Mouse (Mus musculus) monocyte, adult 5-6 weeks (primary cell): ENCODE measurements around the gene Cpne1. TPM values are rescaled to one million over a fixed set of nuclear protein-coding genes. Genes with fewer than 3 reads are reported as not detected.
A peak's percentile ranks its signal among the peaks of the same experiment; 100 is the strongest.

Source experiments
- ATAC-seq: fragments of 153-309, 156-312 bp; replicated peaks from 2 replicates; pipeline ENCODE4 v1.8.0; 2017; ENCODE audit warnings: mild to moderate bottlenecking; ENCODE audit not compliant: low TSS enrichment, insufficient number of reproducible peaks, severe bottlenecking, poor library complexity, low FRiP score
- total RNA-seq: library from RNA; stranded (forward); fragments of 200-1000, 200-491, 200-594 nt; gene quantifications from 3 replicates; pipeline ENCODE4 v1.2.3, GENCODE M21; 2017

Gene Cpne1
- total RNA-seq, 1 experiment from 2014 or later: 55.8 TPM

GRCm38 (mm10) chr2:156087391-156088110 is 24.2 kb downstream of the Cpne1 start:
- no peak for ATAC-seq

GRCm38 (mm10) chr2:156084541-156084940 is 27.2 kb downstream of the Cpne1 start:
- no peak for ATAC-seq

- ATAC-seq: no peak
These were observed 31.4 kb downstream of the Cpne1 start for GRCm38 (mm10) chr2:156080391-156080790.

- no peak for ATAC-seq
These were observed 32.1 kb downstream of the Cpne1 start for GRCm38 (mm10) chr2:156079674-156080073.

- ATAC-seq: no peak
These were observed 32.6 kb downstream of the Cpne1 start for GRCm38 (mm10) chr2:156079183-156079560.

GRCm38 (mm10) chr2:156078421-156079182 is 33.2 kb downstream of the Cpne1 start:
- ATAC-seq: no peak

GRCm38 (mm10) chr2:156077461-156077860 is 34.3 kb downstream of the Cpne1 start:
- ATAC-seq: no peak

GRCm38 (mm10) chr2:156073725-156074124 is 38.0 kb downstream of the Cpne1 start:
- no peak for ATAC-seq

GRCm38 (mm10) chr2:156071236-156071635 is 40.5 kb downstream of the Cpne1 start:
- ATAC-seq: no peak

- no peak for ATAC-seq
These were observed 43.8 kb downstream of the Cpne1 start for GRCm38 (mm10) chr2:156067916-156068315.

- no peak; the same call in 1 of the 2 replicates for ATAC-seq
These were observed 45.6 kb downstream of the Cpne1 start for GRCm38 (mm10) chr2:156066126-156066525.

- ATAC-seq: 0 out of 2 replicates have a peak, but pooled peaks have one; percentile 34
These were observed 46.4 kb downstream of the Cpne1 start, which contains the start of gene Spag4 for GRCm38 (mm10) chr2:156065099-156066041. TSS of gene Spag4 (plus strand) at chr2:156065175.

GRCm38 (mm10) chr2:156052816-156053215 is 58.9 kb downstream of the Cpne1 start, which contains the start of gene Fer1l4:
TSS of gene Fer1l4 (minus strand) at chr2:156052947.
- 0 out of 2 replicates have a peak, but pooled peaks have one; percentile 13 for ATAC-seq

GRCm38 (mm10) chr2:156047929-156048328 is 63.8 kb downstream of the Cpne1 start:
- no peak for ATAC-seq

GRCm38 (mm10) chr2:156042903-156043302 is 68.9 kb downstream of the Cpne1 start:
- no peak for ATAC-seq

GRCm38 (mm10) chr2:156039390-156039789 is 72.4 kb downstream of the Cpne1 start:
- ATAC-seq: no peak

GRCm38 (mm10) chr2:156025482-156025881 is 86.3 kb downstream of the Cpne1 start:
- ATAC-seq: no peak
